Mouse (Mus musculus) forebrain, embryonic 15.5 days (tissue): Measurements from ENCODE around the gene Cyb5r2. TPM values are rescaled to one million over a fixed set of nuclear protein-coding genes. Genes with fewer than 3 reads are reported as not detected.

ENCODE experiments used
- ATAC-seq: fragments of 200-750 bp; cut with Nextera tagmentation; replicated peaks from 2 replicates; pipeline ENCODE4 v1.8.0; 2017; ENCODE audit warnings: mild to moderate bottlenecking, moderate TSS enrichment, moderate library complexity
- H3K27ac ChIP-seq: fragments of 300-500 bp; sonication (generic); replicated peaks from 2 replicates; pipeline ENCODE4 v1.5.1; 2015; ENCODE audit warnings: mild to moderate bottlenecking, inconsistent platforms
- H3K27me3 ChIP-seq: fragments of 300-500 bp; sonication (generic); 2 replicates; pipeline ENCODE4 v1.6.1; 2015; ENCODE audit warnings: inconsistent platforms
- H3K36me3 ChIP-seq: fragments of 300-500 bp; sonication (generic); 2 replicates; pipeline ENCODE4 v1.6.1; 2015; ENCODE audit warnings: mild to moderate bottlenecking, inconsistent platforms
- H3K4me1 ChIP-seq: fragments of 300-500 bp; sonication (generic); 2 replicates; pipeline ENCODE4 v1.6.1; 2015; ENCODE audit warnings: inconsistent platforms
- H3K4me2 ChIP-seq: fragments of 300-500 bp; sonication (generic); replicated peaks from 2 replicates; pipeline ENCODE4 v1.6.1; 2015; ENCODE audit warnings: mild to moderate bottlenecking, inconsistent platforms
- H3K4me3 ChIP-seq: fragments of 300-500 bp; sonication (generic); 2 replicates; pipeline ENCODE4 v1.5.1; 2015; ENCODE audit warnings: mild to moderate bottlenecking, inconsistent platforms
- H3K9ac ChIP-seq: fragments of 300-500 bp; sonication (generic); replicated peaks from 2 replicates; pipeline ENCODE4 v1.6.1; 2015; ENCODE audit warnings: mild to moderate bottlenecking, inconsistent platforms
- H3K9me3 ChIP-seq: fragments of 300-500 bp; sonication (generic); 2 replicates; pipeline ENCODE4 v1.6.1; 2016; ENCODE audit warnings: inconsistent platforms
- WGBS: fragments of 180-500 bp; shearing (Covaris S2); methylation state at CpG from one replicate; pipeline ENCODE4 v1.1.7; 2015; ENCODE audit warnings: mixed read lengths; 5-methylcytosine and 5-hydroxymethylcytosine counted together
- polyA plus RNA-seq: library from polyadenylated mRNA; unstranded; fragments of >200 nt; fragmentation: Nextera tagmentation; extraction: Ambion mirVana; gene quantifications from 2 replicates; pipeline ENCODE4 v1.2.1, GENCODE M21; 2015

Gene Cyb5r2
- polyA plus RNA-seq, 1 experiment from 2014 or later = not detected

- ATAC-seq = 0 out of 2 replicates have a peak, but pooled peaks have one; percentile 39
- H3K4me2 ChIP-seq = no peak overlapping the region
- no peaks in the 10 kb centered on the region for H3K36me3 ChIP-seq
- H3K9me3 ChIP-seq = no peaks in the 10 kb centered on the region
- H3K4me3 ChIP-seq = no peak overlapping the region
- H3K4me1 ChIP-seq = no peaks in the 10 kb centered on the region
- WGBS = 3% methylated on average over 3 of the region's 3 CpGs
- H3K27me3 ChIP-seq = no peaks in the 10 kb centered on the region
- no peak overlapping the region for H3K9ac ChIP-seq
- H3K27ac ChIP-seq = no peak overlapping the region
These were observed 8.6 kb downstream of the Cyb5r2 start for GRCm38 (mm10) chr7:107749270-107749669.

GRCm38 (mm10) chr7:107747954-107748353 lies 9.9 kb downstream of the Cyb5r2 start:
- no peaks in the 10 kb centered on the region for H3K9me3 ChIP-seq
- H3K27ac ChIP-seq = no peak overlapping the region
- H3K4me1 ChIP-seq = no peaks in the 10 kb centered on the region
- peak; percentile 51; the same call in 1 of the 2 replicates for ATAC-seq
- no peak overlapping the region for H3K4me2 ChIP-seq
- H3K9ac ChIP-seq = no peak overlapping the region
- no peaks in the 10 kb centered on the region for H3K36me3 ChIP-seq
- H3K27me3 ChIP-seq = no peaks in the 10 kb centered on the region
- 10% methylated on average over 2 of the region's 2 CpGs for WGBS
- H3K4me3 ChIP-seq = no peak overlapping the region

- H3K4me3 ChIP-seq = no peak overlapping the region
- H3K9ac ChIP-seq = no peak overlapping the region
- no peaks in the 10 kb centered on the region for H3K27me3 ChIP-seq
- no peak overlapping the region for H3K4me2 ChIP-seq
- no peaks in the 10 kb centered on the region for H3K36me3 ChIP-seq
- no peak overlapping the region for H3K27ac ChIP-seq
- 86% methylated on average over 9 of the region's 9 CpGs for WGBS
- no peaks in the 10 kb centered on the region for H3K9me3 ChIP-seq
- 0 out of 2 replicates have a peak, but pooled peaks have one; percentile 3 for ATAC-seq
- H3K4me1 ChIP-seq = no peaks in the 10 kb centered on the region
These were observed 10.4 kb downstream of the Cyb5r2 start for GRCm38 (mm10) chr7:107747476-107747875.

- no peaks in the 10 kb centered on the region for H3K9me3 ChIP-seq
- H3K36me3 ChIP-seq = no peaks in the 10 kb centered on the region
- no peaks in the 10 kb centered on the region for H3K27me3 ChIP-seq
- H3K9ac ChIP-seq = no peak overlapping the region
- WGBS = 93% methylated on average over 8 of the region's 8 CpGs
- H3K4me3 ChIP-seq = no peak overlapping the region
- no peak overlapping the region for H3K27ac ChIP-seq
- H3K4me2 ChIP-seq = no peak overlapping the region
- no peaks in the 10 kb centered on the region for H3K4me1 ChIP-seq
- ATAC-seq = no peak
These were observed 11.8 kb downstream of the Cyb5r2 start for GRCm38 (mm10) chr7:107746036-107746435.

- no peak overlapping the region for H3K9ac ChIP-seq
These were observed 12.7 kb downstream of the Cyb5r2 start for GRCm38 (mm10) chr7:107745111-107745510.

GRCm38 (mm10) chr7:107744454-107744853 lies 13.4 kb downstream of the Cyb5r2 start:
- no peak overlapping the region for H3K9ac ChIP-seq
- H3K9me3 ChIP-seq = no peaks in the 10 kb centered on the region
- H3K27me3 ChIP-seq = no peaks in the 10 kb centered on the region
- no peak overlapping the region for H3K4me2 ChIP-seq
- no peak overlapping the region for H3K27ac ChIP-seq
- 90% methylated on average over 4 of the region's 4 CpGs for whole genome bisulfite sequencing
- no peaks in the 10 kb centered on the region for H3K4me1 ChIP-seq
- no peak overlapping the region for H3K4me3 ChIP-seq
- no peaks in the 10 kb centered on the region for H3K36me3 ChIP-seq
- ATAC-seq = no peak

More at GRCm38 (mm10) chr7:107745111-107745510, 12.7 kb downstream of the Cyb5r2 start:
- no peaks in the 10 kb centered on the region for H3K4me1 ChIP-seq
- WGBS = 82% methylated on average over 2 of the region's 2 CpGs
- no peak for ATAC-seq
- no peaks in the 10 kb centered on the region for H3K36me3 ChIP-seq
- no peaks in the 10 kb centered on the region for H3K27me3 ChIP-seq
- H3K9me3 ChIP-seq = no peaks in the 10 kb centered on the region
- H3K4me2 ChIP-seq = no peak overlapping the region
- H3K4me3 ChIP-seq = no peak overlapping the region
- H3K27ac ChIP-seq = no peak overlapping the region

GRCm38 (mm10) chr7:107742963-107743465 lies 14.8 kb downstream of the Cyb5r2 start:
- Histone ChIP-seq H3K9ac (no peak overlapping the region), H3K27me3 (no peaks in the 10 kb centered on the region), H3K27ac (no peak overlapping the region), H3K36me3 (no peaks in the 10 kb centered on the region), H3K9me3 (no peaks in the 10 kb centered on the region), H3K4me2 (no peak overlapping the region), H3K4me3 (no peak overlapping the region), H3K4me1 (no peaks in the 10 kb centered on the region)
- ATAC-seq = no peak
- 95% methylated on average over 10 of the region's 10 CpGs for WGBS

GRCm38 (mm10) chr7:107738726-107739125 lies 19.1 kb downstream of the Cyb5r2 start:
- Histone ChIP-seq H3K27me3 (no peaks in the 10 kb centered on the region), H3K4me1 (no peaks in the 10 kb centered on the region), H3K4me2 (no peak overlapping the region), H3K4me3 (no peak overlapping the region), H3K27ac (no peak overlapping the region), H3K9me3 (no peaks in the 10 kb centered on the region), H3K9ac (no peak overlapping the region), H3K36me3 (no peaks in the 10 kb centered on the region)
- ATAC-seq = no peak; the same call in 1 of the 2 replicates
- 40% methylated on average over 2 of the region's 2 CpGs for WGBS

- H3K4me1 ChIP-seq = no peaks in the 10 kb centered on the region
- WGBS = 78% methylated on average over 2 of the region's 2 CpGs
- no peak overlapping the region for H3K4me3 ChIP-seq
- H3K27me3 ChIP-seq = no peaks in the 10 kb centered on the region
- no peak overlapping the region for H3K9ac ChIP-seq
- H3K9me3 ChIP-seq = no peaks in the 10 kb centered on the region
- ATAC-seq = no peak
- H3K36me3 ChIP-seq = no peaks in the 10 kb centered on the region
- H3K4me2 ChIP-seq = no peak overlapping the region
- no peak overlapping the region for H3K27ac ChIP-seq
These were observed 24.7 kb downstream of the Cyb5r2 start for GRCm38 (mm10) chr7:107733162-107733561.

GRCm38 (mm10) chr7:107730587-107730986 lies 27.2 kb downstream of the Cyb5r2 start:
- Histone ChIP-seq H3K27me3 (no peaks in the 10 kb centered on the region), H3K4me3 (no peak overlapping the region), H3K9ac (no peak overlapping the region), H3K4me2 (no peak overlapping the region), H3K9me3 (no peaks in the 10 kb centered on the region), H3K4me1 (no peaks in the 10 kb centered on the region), H3K27ac (no peak overlapping the region), H3K36me3 (no peaks in the 10 kb centered on the region)
- WGBS = 83% methylated on average over 10 of the region's 10 CpGs
- ATAC-seq = no peak

- Histone ChIP-seq H3K36me3 (no peaks in the 10 kb centered on the region), H3K27me3 (no peaks in the 10 kb centered on the region), H3K9ac (no peak overlapping the region), H3K4me1 (no peaks in the 10 kb centered on the region), H3K4me3 (no peak overlapping the region), H3K27ac (no peak overlapping the region), H3K9me3 (no peaks in the 10 kb centered on the region), H3K4me2 (no peak overlapping the region)
- WGBS = 54% methylated on average over 3 of the region's 3 CpGs
- no peak for ATAC-seq
These were observed 30.3 kb downstream of the Cyb5r2 start for GRCm38 (mm10) chr7:107727538-107727937.

- Histone ChIP-seq H3K4me3 (no peak overlapping the region), H3K4me2 (no peak overlapping the region), H3K27me3 (no peaks in the 10 kb centered on the region), H3K36me3 (no peaks in the 10 kb centered on the region), H3K9me3 (no peaks in the 10 kb centered on the region), H3K27ac (no peak overlapping the region), H3K4me1 (no peaks in the 10 kb centered on the region), H3K9ac (no peak overlapping the region)
- 96% methylated on average over 4 of the region's 4 CpGs for WGBS
- ATAC-seq = no peak
These were observed 35.3 kb downstream of the Cyb5r2 start for GRCm38 (mm10) chr7:107722536-107722935.

GRCm38 (mm10) chr7:107720771-107721170 lies 37.1 kb downstream of the Cyb5r2 start:
- no peak for ATAC-seq
- 93% methylated on average over 1 of the region's 1 CpGs for WGBS
- H3K9me3 ChIP-seq = no peaks in the 10 kb centered on the region
- no peaks in the 10 kb centered on the region for H3K36me3 ChIP-seq
- no peak overlapping the region for H3K4me2 ChIP-seq
- no peak overlapping the region for H3K4me3 ChIP-seq
- no peak overlapping the region for H3K9ac ChIP-seq
- H3K4me1 ChIP-seq = no peaks in the 10 kb centered on the region
- no peak overlapping the region for H3K27ac ChIP-seq
- no peaks in the 10 kb centered on the region for H3K27me3 ChIP-seq
